Mouse (Mus musculus) embryonic facial prominence, embryonic 14.5 days (tissue): ENCODE measurements around the gene Med27. TPM values are rescaled to one million over a fixed set of nuclear protein-coding genes. Genes with fewer than 3 reads are reported as not detected.

Experiments used
- ATAC-seq: fragments of 200-750 bp; cut with Nextera tagmentation; 2 replicates; pipeline ENCODE4 v1.8.0; 2017; ENCODE audit warnings: low read depth, moderate number of reproducible peaks, moderate TSS enrichment
- DNase-seq: peaks from one replicate; pipeline ENCODE4 v3.0.0-alpha.2; 2015; ENCODE audit warnings: low spot score
- H3K27ac ChIP-seq: fragments of 300-500 bp; sonication (generic); replicated peaks from 2 replicates; pipeline ENCODE4 v1.5.1; 2014; ENCODE audit warnings: low read depth, mild to moderate bottlenecking, low read length, moderate library complexity
- H3K27me3 ChIP-seq: fragments of 300-500 bp; sonication (generic); replicated peaks from 2 replicates; pipeline ENCODE4 v1.6.1; 2014; ENCODE audit warnings: low read length; ENCODE audit not compliant: control insufficient read depth, insufficient read depth
- H3K36me3 ChIP-seq: fragments of 300-500 bp; sonication (generic); 2 replicates; pipeline ENCODE4 v1.6.1; 2014; ENCODE audit warnings: low read length, mixed read lengths; ENCODE audit not compliant: control insufficient read depth, insufficient read depth
- H3K4me1 ChIP-seq: fragments of 300-500 bp; sonication (generic); 2 replicates; pipeline ENCODE4 v1.6.1; 2014; ENCODE audit warnings: antibody characterized with exemption, low read length; ENCODE audit not compliant: control insufficient read depth, insufficient read depth
- H3K4me2 ChIP-seq: fragments of 300-500 bp; sonication (generic); 2 replicates; pipeline ENCODE4 v1.6.1; 2014; ENCODE audit warnings: low read depth, mild to moderate bottlenecking, low read length, moderate library complexity, mixed read lengths
- H3K4me3 ChIP-seq: fragments of 300-500 bp; sonication (generic); 2 replicates; pipeline ENCODE4 v1.5.1; 2014; ENCODE audit warnings: low read depth, mild to moderate bottlenecking, low read length
- H3K9ac ChIP-seq: fragments of 300-500 bp; sonication (generic); 2 replicates; pipeline ENCODE4 v1.6.1; 2014; ENCODE audit warnings: low read depth, mild to moderate bottlenecking, low read length, moderate library complexity, mixed read lengths
- H3K9me3 ChIP-seq: fragments of 300-500 bp; sonication (generic); 2 replicates; pipeline ENCODE4 v1.6.1; 2016; ENCODE audit warnings: low read length; ENCODE audit not compliant: control insufficient read depth
- WGBS: fragments of 180-500 bp; shearing (Covaris S2); extraction: QIAGEN DNeasy Blood & Tissue Kit; methylation state at CpG from one replicate; pipeline ENCODE4 v1.1.7; 2014; 5-methylcytosine and 5-hydroxymethylcytosine counted together
- polyA plus RNA-seq: library from polyadenylated mRNA; unstranded; fragments of >200 nt; fragmentation: Nextera tagmentation; extraction: Ambion mirVana; gene quantifications from 2 replicates; pipeline ENCODE4 v1.2.1, GENCODE M21; 2014

Gene Med27
- polyA plus RNA-seq, 1 experiment from 2014 or later, result 50.9 TPM

GRCm38 (mm10) chr2:29473907-29474306 is 127.3 kb downstream of the Med27 start:
- no peak overlapping the region for H3K4me3 ChIP-seq
- no peak overlapping the region for H3K4me2 ChIP-seq
- H3K36me3 ChIP-seq, result no peaks in the 10 kb centered on the region
- H3K9me3 ChIP-seq, result no peaks in the 10 kb centered on the region
- H3K9ac ChIP-seq, result no peak overlapping the region
- H3K27ac ChIP-seq, result no peak overlapping the region
- 39% methylated on average over 2 of the region's 2 CpGs for WGBS
- H3K4me1 ChIP-seq, result no peaks in the 10 kb centered on the region
- DNase-seq (no peak), ATAC-seq (peak; percentile 6; the same call in 1 of the 2 replicates)
- H3K27me3 ChIP-seq, result no peaks in the 10 kb centered on the region

GRCm38 (mm10) chr2:29476702-29477101 is 130.1 kb downstream of the Med27 start:
- no peaks in the 10 kb centered on the region for H3K27me3 ChIP-seq
- DNase-seq (no peak), ATAC-seq (no peak)
- H3K4me3 ChIP-seq, result no peak overlapping the region
- WGBS, result 97% methylated on average over 1 of the region's 1 CpGs
- no peak overlapping the region for H3K9ac ChIP-seq
- no peaks in the 10 kb centered on the region for H3K36me3 ChIP-seq
- no peaks in the 10 kb centered on the region for H3K9me3 ChIP-seq
- H3K4me1 ChIP-seq, result no peaks in the 10 kb centered on the region
- H3K27ac ChIP-seq, result no peak overlapping the region
- H3K4me2 ChIP-seq, result no peak overlapping the region

GRCm38 (mm10) chr2:29481856-29482255 is 135.2 kb downstream of the Med27 start:
- Histone ChIP-seq H3K4me1 (0 out of 2 replicates have a peak, but pooled peaks cover 3% of the 10 kb centered on the region), H3K27me3 (no peaks in the 10 kb centered on the region), H3K9ac (no peak overlapping the region), H3K36me3 (no peaks in the 10 kb centered on the region), H3K9me3 (no peaks in the 10 kb centered on the region), H3K27ac (no peak overlapping the region), H3K4me2 (no peak overlapping the region), H3K4me3 (no peak overlapping the region)
- 46% methylated on average over 8 of the region's 8 CpGs for WGBS
- peak; percentile 78 for ATAC-seq
- DNase-seq, result peak; percentile 51

- no peak for DNase-seq
- Histone ChIP-seq H3K9ac (no peak overlapping the region), H3K27ac (no peak overlapping the region), H3K36me3 (no peaks in the 10 kb centered on the region), H3K27me3 (no peaks in the 10 kb centered on the region), H3K4me2 (no peak overlapping the region), H3K9me3 (no peaks in the 10 kb centered on the region), H3K4me3 (no peak overlapping the region), H3K4me1 (0 out of 2 replicates have a peak, but pooled peaks cover 3% of the 10 kb centered on the region)
- WGBS, result 32% methylated on average over 9 of the region's 9 CpGs
- no peak for ATAC-seq
Observed at GRCm38 (mm10) chr2:29482979-29483718, 136.5 kb downstream of the Med27 start.

- Histone ChIP-seq H3K36me3 (no peaks in the 10 kb centered on the region), H3K27ac (no peak overlapping the region), H3K27me3 (no peaks in the 10 kb centered on the region), H3K4me2 (no peak overlapping the region), H3K4me1 (0 out of 2 replicates have a peak, but pooled peaks cover 3% of the 10 kb centered on the region), H3K9ac (no peak overlapping the region), H3K4me3 (no peak overlapping the region), H3K9me3 (no peaks in the 10 kb centered on the region)
- 91% methylated on average over 2 of the region's 2 CpGs for WGBS
- DNase-seq, result no peak
- ATAC-seq, result no peak
Observed at GRCm38 (mm10) chr2:29485519-29485918, 138.9 kb downstream of the Med27 start.

- no peaks in the 10 kb centered on the region for H3K27me3 ChIP-seq
- no peak overlapping the region for H3K9ac ChIP-seq
- 0 out of 2 replicates have a peak, but pooled peaks cover 3% of the 10 kb centered on the region for H3K4me1 ChIP-seq
- no peak overlapping the region for H3K4me3 ChIP-seq
- 76% methylated on average over 7 of the region's 7 CpGs for WGBS
- no peak overlapping the region for H3K4me2 ChIP-seq
- no peaks in the 10 kb centered on the region for H3K36me3 ChIP-seq
- ATAC-seq (no peak), DNase-seq (no peak)
- no peak overlapping the region for H3K27ac ChIP-seq
- H3K9me3 ChIP-seq, result no peaks in the 10 kb centered on the region
Observed at GRCm38 (mm10) chr2:29486491-29486890, 139.9 kb downstream of the Med27 start.

- ATAC-seq (no peak), DNase-seq (no peak)
- Histone ChIP-seq H3K4me1 (no peaks in the 10 kb centered on the region), H3K27me3 (no peaks in the 10 kb centered on the region), H3K9ac (no peak overlapping the region), H3K27ac (no peak overlapping the region), H3K9me3 (no peaks in the 10 kb centered on the region), H3K4me3 (no peak overlapping the region), H3K4me2 (no peak overlapping the region), H3K36me3 (no peaks in the 10 kb centered on the region)
- 71% methylated on average over 2 of the region's 2 CpGs for WGBS
Observed at GRCm38 (mm10) chr2:29487652-29488051, 141.0 kb downstream of the Med27 start.

- no peak for ATAC-seq
- Histone ChIP-seq H3K4me3 (no peak overlapping the region), H3K9me3 (no peaks in the 10 kb centered on the region), H3K4me1 (no peaks in the 10 kb centered on the region), H3K27ac (no peak overlapping the region), H3K27me3 (no peaks in the 10 kb centered on the region), H3K9ac (no peak overlapping the region), H3K36me3 (no peaks in the 10 kb centered on the region), H3K4me2 (no peak overlapping the region)
- no peak for DNase-seq
- WGBS, result 79% methylated on average over 13 of the region's 13 CpGs
Observed at GRCm38 (mm10) chr2:29488379-29489236, 142.0 kb downstream of the Med27 start.
